9 mouse cellular contexts compared by ENCODE assay signal in the genomic region with DNA sequence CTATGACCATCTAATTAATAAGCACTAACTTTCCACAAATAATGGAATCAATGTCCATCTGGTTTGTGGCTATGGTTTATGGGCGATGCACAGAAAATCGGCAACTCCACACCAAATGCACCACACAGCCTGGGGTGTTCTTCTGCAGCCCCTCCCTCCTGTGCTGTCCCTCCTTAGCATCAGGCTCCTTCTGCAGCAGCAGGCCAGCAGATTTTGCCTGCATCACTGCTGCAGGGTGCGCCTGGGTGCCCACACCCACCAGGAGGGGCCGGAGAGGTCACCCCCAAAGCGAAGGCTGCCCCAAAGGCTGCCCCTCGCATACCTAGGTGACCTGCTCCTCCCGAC. TPM values are rescaled to one million over a fixed set of nuclear protein-coding genes. Genes with fewer than 3 reads are reported as not detected.
A peak's percentile ranks its signal among the peaks of the same experiment; 100 is the strongest.
DNase-seq lines count a peak whose midpoint lies in the region; ATAC-seq and TF ChIP-seq lines count a peak whose summit lies in the region.
"Had no signal": no experiment of that assay in that cellular context is flagged by ENCODE, and none has a peak within 500 bp of the region (broad histone marks: within the 10 kb centered on the region; RNA-seq: fewer than 3 reads in every experiment).

No protein-coding gene starts in this region.

- no peaks in the 10 kb centered on the region for H3K27me3 ChIP-seq in heart, embryonic 15.5 days
- H3K27me3 ChIP-seq in hindbrain, embryonic 10.5 days (ENCODE audit: insufficient read depth, poor library complexity, severe bottlenecking) = peaks cover 11% of the 10 kb centered on the region
- peaks cover 20% of the 10 kb centered on the region for H3K27me3 ChIP-seq in midbrain, embryonic 10.5 days (ENCODE audit: low read depth, poor library complexity, severe bottlenecking)
- H3K27me3 ChIP-seq: Patski had no signal

- H3K4me3 ChIP-seq in heart, embryonic 15.5 days = peak overlapping the region; percentile 100
- peak overlapping the region; percentile 66 for H3K4me3 ChIP-seq in bone marrow macrophage, adult 2 months (ENCODE audit: insufficient read depth, low read length)
- peak overlapping the region; percentile 96 for H3K4me3 ChIP-seq in hindbrain, embryonic 10.5 days
- peak overlapping the region; percentile 94 for H3K4me3 ChIP-seq in midbrain, embryonic 10.5 days

- H3K9me3 ChIP-seq in heart, embryonic 15.5 days (replicated peaks) = no peaks in the 10 kb centered on the region
- no peaks in the 10 kb centered on the region for H3K9me3 ChIP-seq in hindbrain, embryonic 10.5 days
- no peaks in the 10 kb centered on the region for H3K9me3 ChIP-seq in midbrain, embryonic 10.5 days (replicated peaks)

- no peak for TF ChIP-seq CTCF in bone marrow macrophage, adult 2 months (IDR thresholded peaks at IDR 0.05; ENCODE audit: low read depth, low read length)

- H3K9ac ChIP-seq in heart, embryonic 15.5 days = peak overlapping the region; percentile 96

- H3K4me1 ChIP-seq in heart, embryonic 15.5 days (replicated peaks) = peaks cover 30% of the 10 kb centered on the region
- H3K4me1 ChIP-seq in bone marrow macrophage, adult 2 months (ENCODE audit: control insufficient read depth, insufficient read depth, low read length) = peaks cover 2% of the 10 kb centered on the region; the same call in 1 of the 2 replicates
- peaks cover 15% of the 10 kb centered on the region for H3K4me1 ChIP-seq in hindbrain, embryonic 10.5 days (replicated peaks)
- peaks cover 18% of the 10 kb centered on the region for H3K4me1 ChIP-seq in midbrain, embryonic 10.5 days

- no peak for TF ChIP-seq POLR2A in bone marrow macrophage, adult 2 months (IDR thresholded peaks at IDR 0.05; ENCODE audit: borderline replicate concordance, low read depth, low read length)

- DNase-seq in heart, adult 8-10 months (ENCODE audit: low spot score) = no peak
- DNase-seq in hindbrain, embryonic 10.5 days (ENCODE audit: low spot score) = no peak
- no peak for DNase-seq in midbrain, embryonic 10.5 days (ENCODE audit: low spot score)
- DNase-seq in urinary bladder, postnatal 10 days (ENCODE audit: low spot score) = no peak
- no peak for DNase-seq in gastrocnemius, postnatal 25 days
- no peak for DNase-seq in thymus, postnatal 10 days (ENCODE audit: low spot score in 2 of 2)

- no peaks in the 10 kb centered on the region for H3K36me3 ChIP-seq in heart, embryonic 15.5 days
- no peaks in the 10 kb centered on the region for H3K36me3 ChIP-seq in hindbrain, embryonic 10.5 days
- H3K36me3 ChIP-seq in midbrain, embryonic 10.5 days = no peaks in the 10 kb centered on the region

- ATAC-seq in heart, embryonic 15.5 days (replicated peaks; ENCODE audit: insufficient number of reproducible peaks, insufficient read depth, low FRiP score, low read depth) = no peak; the same call in 1 of the 2 replicates

- peak overlapping the region; percentile 74 for H3K4me2 ChIP-seq in heart, embryonic 15.5 days

- H3K27ac ChIP-seq in heart, embryonic 15.5 days = peak overlapping the region; percentile 99
- no peak overlapping the region for H3K27ac ChIP-seq in bone marrow macrophage, adult 2 months (ENCODE audit: insufficient read depth, low read depth, low read length)
- H3K27ac ChIP-seq in hindbrain, embryonic 10.5 days = peak overlapping the region; percentile 91
- peak overlapping the region; percentile 93 for H3K27ac ChIP-seq in midbrain, embryonic 10.5 days (replicated peaks)

- WGBS in heart, embryonic 15.5 days = 3% methylated on average over 7 of the region's 7 CpGs
- 3% methylated on average over 7 of the region's 7 CpGs for WGBS in hindbrain, embryonic 10.5 days
- WGBS in midbrain, embryonic 10.5 days = 5% methylated on average over 7 of the region's 7 CpGs

RNA-seq across cellular contexts. Expression of a gene that starts 1.3 kb away (rescaled TPM):
- 159 and 163 TPM in 2 replicates for polyA plus RNA-seq in heart, embryonic 15.5 days (2015; fragmentation: Nextera tagmentation; extraction: Ambion mirVana)
- 100 to 1,000 TPM; 542 to 588 (median 572) TPM for total RNA-seq in heart, adult 8-10 months (2022)
- 33.4 and 36.3 TPM in 2 replicates for polyA plus RNA-seq in bone marrow macrophage, adult 2 months (2012; ENCODE audit: insufficient read depth, insufficient read length, missing spikeins)
- polyA plus RNA-seq in hindbrain, embryonic 10.5 days (2016; fragmentation: Nextera tagmentation; extraction: Ambion mirVana) = 60.1 and 68.8 TPM in 2 replicates
- polyA plus RNA-seq in midbrain, embryonic 10.5 days (2016; fragmentation: Nextera tagmentation; extraction: Ambion mirVana) = 61.9 and 74.7 TPM in 2 replicates
- 100 to 1,000 TPM; 126 to 130 TPM for total RNA-seq in gastrocnemius, postnatal 25 days (2021)
